Mouse (Mus musculus): ENCODE measurements at regions not wholly inside any gene's neighbourhood (a gene's known extent, or its start where the extent isn't known, plus 50 kb on each side); places are given as distances from the start of the nearest gene placed in this dataset.

GRCm38 (mm10) chr1:13938344-13938743 lies 2154.8 kb downstream of the 4930444P10Rik start:
- DNase-seq, result no peak

GRCm38 (mm10) chr1:13935938-13936491 lies 2157.1 kb downstream of the 4930444P10Rik start:
- no peak for DNase-seq

- no peak for DNase-seq
Observed at GRCm38 (mm10) chr1:13928679-13929078, 2164.4 kb downstream of the 4930444P10Rik start.

GRCm38 (mm10) chr1:13927964-13928363 lies 2165.2 kb downstream of the 4930444P10Rik start:
- no peak for DNase-seq

- DNase-seq, result peak; percentile 65
Observed at GRCm38 (mm10) chr1:13925994-13926393, 2167.1 kb downstream of the 4930444P10Rik start.

GRCm38 (mm10) chr1:13915216-13915615 lies 2177.9 kb downstream of the 4930444P10Rik start:
- DNase-seq, result peak; percentile 48

GRCm38 (mm10) chr1:13879126-13879525 lies 2214.0 kb downstream of the 4930444P10Rik start:
- no peak for DNase-seq

- DNase-seq, result no peak
Observed at GRCm38 (mm10) chr1:13873925-13874324, 2219.2 kb downstream of the 4930444P10Rik start.

- DNase-seq, result no peak
Observed at GRCm38 (mm10) chr1:13872536-13872935, 2220.6 kb downstream of the 4930444P10Rik start.

GRCm38 (mm10) chr1:13870631-13871286 lies 2222.4 kb downstream of the 4930444P10Rik start:
- DNase-seq, result no peak

- DNase-seq, result no peak
Observed at GRCm38 (mm10) chr1:13865713-13866112, 2227.4 kb downstream of the 4930444P10Rik start.

GRCm38 (mm10) chr1:13863712-13864111 lies 2229.4 kb downstream of the 4930444P10Rik start:
- DNase-seq, result no peak

- no peak for DNase-seq
Observed at GRCm38 (mm10) chr1:13861070-13861511, 2232.0 kb downstream of the 4930444P10Rik start.

- DNase-seq, result no peak
Observed at GRCm38 (mm10) chr1:13860469-13860868, 2232.7 kb downstream of the 4930444P10Rik start.

- DNase-seq, result no peak
Observed at GRCm38 (mm10) chr1:13859723-13860122, 2233.4 kb downstream of the 4930444P10Rik start.

GRCm38 (mm10) chr1:13858371-13859018 lies 2234.6 kb downstream of the 4930444P10Rik start:
- DNase-seq, result no peak

GRCm38 (mm10) chr1:13856998-13857397 lies 2236.1 kb downstream of the 4930444P10Rik start:
- no peak for DNase-seq

- DNase-seq, result no peak
Observed at GRCm38 (mm10) chr1:13851144-13851543, 2242.0 kb downstream of the 4930444P10Rik start.

- DNase-seq, result no peak
Observed at GRCm38 (mm10) chr1:13849071-13849470, 2244.1 kb downstream of the 4930444P10Rik start.

GRCm38 (mm10) chr1:13846336-13846865 lies 2246.7 kb downstream of the 4930444P10Rik start:
- DNase-seq, result no peak

GRCm38 (mm10) chr1:13840309-13840622 lies 2252.9 kb downstream of the 4930444P10Rik start:
- no peak for DNase-seq

GRCm38 (mm10) chr1:13839619-13840308 lies 2253.4 kb downstream of the 4930444P10Rik start:
- DNase-seq, result no peak

Measured in heart, adult 11 months (tissue).